Mouse (Mus musculus) urinary bladder, postnatal 4 days (tissue): ENCODE data around the gene Ick.
A peak's percentile ranks its signal among the peaks of the same experiment; 100 is the strongest.

Experiments
- DNase-seq, 2 experiments: peaks; one replicate each; pipeline ENCODE4 v3.0.0; 2021 to 2022; ENCODE audit warnings: low spot score in 2 of 2

Ick gene

DNA sequence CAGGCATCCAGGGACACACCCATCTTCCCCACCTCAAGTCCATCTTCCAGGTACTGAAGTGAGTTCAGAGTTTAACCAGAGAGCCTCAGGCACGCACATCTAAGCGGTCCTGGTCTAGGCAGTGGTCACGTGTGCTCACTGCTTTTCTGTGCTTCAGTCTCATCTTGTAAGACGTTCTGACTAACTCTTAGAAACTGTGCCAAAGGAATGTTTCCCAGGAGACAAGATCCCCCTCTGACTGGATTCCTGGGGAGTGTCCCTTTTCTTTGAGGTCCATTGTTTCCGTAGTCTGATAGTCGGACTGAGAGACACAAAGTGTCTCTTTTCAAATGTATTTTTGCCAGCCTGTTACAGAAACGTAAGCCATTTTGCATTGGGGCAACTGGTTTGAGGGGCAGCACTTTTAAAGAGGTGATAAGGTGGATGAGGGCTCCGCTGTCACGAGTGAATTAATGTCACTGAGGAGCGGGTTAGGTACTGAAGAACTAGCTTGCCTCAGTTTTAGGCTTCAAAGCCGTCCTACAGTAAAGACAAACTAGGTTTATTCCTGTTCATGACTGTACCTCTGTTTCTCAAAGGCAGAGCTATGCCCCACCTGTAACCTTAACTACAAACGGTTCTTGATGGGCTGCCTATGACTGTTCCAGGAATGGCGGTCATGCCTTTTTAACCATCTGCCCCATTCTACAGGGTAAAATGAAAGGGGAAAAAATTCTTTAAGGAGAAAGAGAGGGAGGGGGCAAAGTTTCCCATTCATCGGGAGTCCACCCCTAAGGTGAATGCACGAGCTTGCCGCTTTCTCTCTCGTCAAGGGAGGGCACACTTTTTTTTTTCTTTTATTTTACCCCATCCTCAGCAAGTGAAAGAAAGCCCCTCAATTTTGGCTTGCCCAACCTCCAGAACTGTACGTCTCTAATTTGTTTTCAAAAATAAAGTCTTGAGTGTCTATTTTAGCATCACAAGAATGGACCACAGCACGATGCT is 82.0 kb downstream of the Ick start:
- no peak for DNase-seq

- DNase-seq = peak; percentile 58 to 71
Measured at GRCm38 (mm10) chr9:78191736-78192135, 82.7 kb downstream of the Ick start.

GRCm38 (mm10) chr9:78193902-78194597 is 85.1 kb downstream of the Ick start:
- DNase-seq = no peak

- DNase-seq = no peak
Measured at GRCm38 (mm10) chr9:78195034-78195433, 86.0 kb downstream of the Ick start.

DNA sequence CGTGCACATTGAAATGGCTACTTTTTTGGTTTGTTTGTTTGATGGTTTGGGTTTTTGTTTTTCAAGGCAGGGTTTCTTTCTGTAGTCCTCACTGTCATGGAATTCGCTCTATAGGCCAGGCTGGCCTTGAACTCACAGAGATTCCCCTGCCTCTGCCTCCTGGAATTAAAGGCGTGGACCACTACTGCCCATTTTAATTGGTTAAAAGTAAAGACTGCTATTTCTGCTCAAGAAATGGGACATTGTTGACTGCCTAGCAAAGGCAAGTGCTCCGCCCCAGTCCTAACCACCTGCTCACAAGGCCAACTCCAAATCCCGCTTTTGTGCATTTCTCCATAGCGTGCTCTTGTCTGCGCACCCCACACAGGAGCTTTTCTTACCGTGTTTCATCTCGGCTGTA is 88.8 kb downstream of the Ick start:
- no peak for DNase-seq

DNA sequence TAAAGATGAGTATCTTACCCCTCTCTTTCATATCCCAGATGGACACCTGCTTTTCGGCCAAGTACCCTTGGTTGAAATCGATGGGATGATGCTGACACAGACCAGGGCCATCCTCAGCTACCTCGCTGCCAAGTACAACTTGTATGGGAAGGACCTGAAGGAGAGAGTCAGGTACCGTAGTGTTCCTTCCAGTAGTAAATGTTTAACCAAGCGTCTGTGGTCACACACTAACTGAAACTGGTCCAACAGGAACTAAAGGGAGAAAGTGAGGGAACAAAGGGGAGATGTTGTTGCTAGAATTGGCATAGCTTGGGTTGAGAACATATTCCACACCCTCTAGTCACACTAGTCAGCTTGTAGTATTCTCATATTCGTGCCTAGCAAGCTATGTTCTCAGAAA is 95.2 kb downstream of the Ick start:
- no peak for DNase-seq

- no peak for DNase-seq
Measured at GRCm38 (mm10) chr9:78208956-78209355, 100.0 kb downstream of the Ick start.

- DNase-seq = no peak
Measured at GRCm38 (mm10) chr9:78210079-78210478, 101.1 kb downstream of the Ick start.

- DNase-seq = no peak
Measured at GRCm38 (mm10) chr9:78210821-78211220, 101.8 kb downstream of the Ick start.

DNA sequence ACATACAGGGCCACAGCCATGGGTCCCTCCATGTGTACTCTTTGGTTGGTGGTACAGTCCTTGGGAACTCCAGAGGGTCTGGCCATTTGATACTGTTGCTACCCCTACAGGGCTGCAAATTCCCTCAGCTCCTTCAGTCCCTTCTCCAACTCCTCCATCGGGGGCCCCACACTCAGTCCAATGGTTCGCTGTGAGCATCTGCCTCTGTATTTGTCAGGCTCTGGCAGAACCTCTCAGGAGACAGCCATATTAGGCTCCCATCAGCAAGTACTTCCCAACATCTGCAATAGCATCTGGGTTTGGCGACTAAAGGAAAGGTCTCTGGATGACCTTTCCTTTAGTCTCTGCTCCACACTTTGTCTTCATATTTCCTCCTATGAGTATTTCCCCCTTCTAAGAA is 102.5 kb downstream of the Ick start:
- no peak for DNase-seq

DNA sequence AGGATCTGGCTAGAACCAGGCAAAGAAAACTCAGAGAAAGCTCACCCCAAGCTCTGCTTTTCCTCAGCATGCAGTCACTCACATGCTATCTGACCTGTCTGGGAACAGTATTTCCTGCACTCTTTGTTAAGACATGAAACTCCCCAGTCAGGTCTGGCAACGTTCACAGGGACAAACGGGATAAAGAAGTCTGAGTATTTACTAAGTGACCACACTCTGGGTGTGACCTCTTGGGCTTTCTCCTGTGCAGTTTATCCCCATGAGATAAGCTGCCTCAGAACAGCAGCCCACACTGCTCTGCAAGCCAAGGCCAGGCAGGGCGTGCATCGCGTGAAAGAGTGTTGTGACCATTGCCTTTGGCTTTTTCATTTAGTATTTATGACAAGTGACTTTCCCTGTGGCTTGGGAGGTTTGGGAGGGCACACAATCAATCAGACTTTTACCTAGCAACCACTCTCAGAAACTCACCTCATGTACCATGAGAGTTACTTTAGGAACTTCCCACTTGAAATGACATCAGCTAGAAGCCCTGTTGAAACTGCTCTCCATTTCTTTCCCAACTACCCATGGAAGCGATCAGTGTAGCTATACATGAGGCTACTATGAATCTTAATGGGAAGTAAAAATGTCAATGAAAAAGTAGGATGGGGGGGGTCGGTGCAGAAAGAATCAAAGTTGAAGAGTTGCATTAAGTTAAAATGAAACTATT is 103.5 kb downstream of the Ick start:
- DNase-seq = peak in 1 of 2 experiments; percentile 48

GRCm38 (mm10) chr9:78217074-78217473 is 108.1 kb downstream of the Ick start:
- DNase-seq = no peak
